Mouse (Mus musculus) adrenal gland, adult (tissue): ENCODE data around the gene Gm11084.
A peak's percentile ranks its signal among the peaks of the same experiment; 100 is the strongest.

ENCODE experiments used
- DNase-seq, 2 experiments: peaks; one replicate each; pipeline ENCODE4 v3.0.0; 2022 to 2023; ENCODE audit warnings: low spot score in 1 of 2; ENCODE audit not compliant: inconsistent age in 2 of 2

Gene Gm11084

DNA sequence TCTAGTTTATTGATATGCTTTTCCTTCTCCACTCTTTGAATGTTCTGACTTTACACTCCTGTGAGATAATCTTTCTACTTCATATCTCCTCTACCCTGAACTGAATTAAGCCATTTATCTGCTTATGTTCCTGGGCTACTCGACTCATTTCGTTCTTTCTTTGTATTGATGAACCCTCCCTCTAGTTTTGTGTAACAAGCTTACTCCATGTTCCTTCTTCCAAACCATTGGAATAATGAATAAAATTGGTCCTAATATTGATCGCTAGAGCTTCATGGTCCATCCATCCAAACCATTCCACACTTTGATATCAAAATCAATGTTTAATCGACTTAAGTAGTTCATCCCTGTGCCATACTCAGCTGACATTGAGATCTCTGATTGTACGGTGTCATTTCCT is at the start of gene Gm11084:
TSS of gene Gm11084 (minus strand) at position 101 of the 400 bp plus-strand sequence.
- no peak for DNase-seq

DNA sequence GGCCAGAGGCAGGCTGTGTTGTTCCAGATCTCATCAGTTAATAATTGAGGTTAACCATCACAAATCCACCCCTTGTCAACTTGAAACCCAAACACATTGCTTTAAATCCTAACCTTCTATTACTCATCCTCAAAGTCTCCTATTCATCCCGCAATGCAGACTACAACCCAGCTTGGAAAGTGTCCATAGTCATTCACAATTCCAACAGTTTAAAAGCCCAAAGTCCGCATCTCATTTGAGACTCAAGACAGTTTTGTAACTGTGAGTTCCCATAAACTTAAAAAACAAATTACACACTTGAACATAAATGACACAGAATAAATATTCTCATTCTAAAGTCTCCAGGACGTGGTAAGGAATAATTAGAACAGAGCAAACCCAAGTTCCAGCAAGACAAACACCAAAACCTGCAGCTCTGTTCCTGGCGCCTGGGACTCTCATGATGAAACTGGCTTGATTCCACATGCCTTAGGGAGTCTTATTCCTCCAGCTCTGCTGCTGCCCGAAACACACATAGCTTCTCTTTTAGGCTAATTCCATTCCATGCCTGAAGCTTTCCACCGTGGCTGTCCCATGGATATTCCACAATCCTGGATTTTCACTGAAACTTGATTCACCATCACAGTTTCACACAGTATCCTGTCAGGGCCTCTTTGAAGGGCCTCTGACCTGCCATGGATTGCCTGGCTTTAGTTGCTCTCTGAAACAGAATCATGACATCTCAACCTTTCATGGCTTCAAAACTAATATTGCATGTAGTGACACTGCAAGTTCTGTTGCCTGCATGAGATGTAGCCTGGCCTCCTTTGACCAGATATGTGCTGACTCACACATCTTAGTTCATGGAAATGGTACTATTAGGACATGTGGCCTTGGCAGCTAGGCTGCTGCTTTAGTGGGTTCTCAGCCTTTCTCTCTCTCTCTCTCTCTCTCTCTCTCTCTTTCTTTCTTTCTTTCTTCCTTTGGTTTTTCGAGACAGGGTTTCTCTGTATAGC is 44.8 kb upstream of the Gm11084 start:
- DNase-seq = peak in 1 of 2 experiments; percentile 48

DNA sequence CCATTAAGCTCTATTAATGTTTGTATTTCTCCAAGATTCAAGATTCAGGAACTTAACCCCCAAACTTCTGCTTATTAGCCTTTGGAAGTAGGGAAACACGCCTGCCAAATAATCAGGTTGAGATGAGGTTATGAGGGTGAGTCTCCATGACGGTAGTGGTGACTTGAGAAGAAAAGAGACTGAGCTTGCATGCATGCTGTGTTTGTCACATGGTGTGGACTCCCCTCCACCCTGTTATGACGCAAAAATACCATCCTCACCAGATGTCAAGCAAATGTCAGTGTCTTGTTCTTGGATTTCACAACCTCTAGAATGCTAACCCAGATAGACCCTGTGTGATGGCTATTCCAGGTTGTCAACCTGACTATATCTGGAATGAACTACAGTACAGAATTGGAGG is 43.3 kb upstream of the Gm11084 start:
- no peak for DNase-seq

DNA sequence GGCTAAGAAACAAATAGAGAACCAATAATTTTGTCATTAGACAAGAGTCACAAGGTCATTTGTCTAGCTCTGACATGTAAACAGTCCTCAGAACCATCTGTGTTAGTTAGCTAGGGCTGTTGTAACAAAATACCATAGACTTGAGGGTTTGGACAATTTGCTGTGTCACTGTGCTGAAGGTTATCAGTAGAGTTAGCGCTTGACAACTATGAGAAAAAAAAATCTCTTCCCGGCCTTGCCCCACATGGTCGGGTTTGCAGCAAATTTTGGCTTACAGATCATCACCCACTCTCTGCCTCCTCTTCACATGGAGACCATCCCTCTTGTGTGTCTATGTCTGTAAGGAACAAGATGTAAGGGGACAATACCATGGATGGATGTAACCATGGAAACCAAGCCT is 41.5 kb upstream of the Gm11084 start:
- no peak for DNase-seq

DNA sequence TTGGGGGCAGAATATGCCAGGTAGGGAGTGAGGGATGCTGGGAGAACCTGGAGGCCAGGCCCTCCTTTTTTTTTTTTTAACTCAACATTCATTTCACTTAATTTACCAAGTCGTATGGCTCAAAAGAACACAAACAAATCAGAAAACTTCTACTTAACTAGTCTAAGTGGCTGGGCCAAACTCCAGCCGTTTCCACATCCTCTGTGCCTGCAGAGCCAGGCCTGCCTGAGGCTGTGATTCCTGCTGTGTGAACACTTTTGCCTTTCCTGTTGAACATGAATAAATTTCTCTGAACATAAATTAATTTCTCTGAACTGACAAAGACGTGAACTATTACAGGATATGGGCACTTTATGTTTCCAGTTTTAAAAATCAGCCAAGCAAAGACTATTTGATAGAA is 40.6 kb upstream of the Gm11084 start:
- no peak for DNase-seq

DNA sequence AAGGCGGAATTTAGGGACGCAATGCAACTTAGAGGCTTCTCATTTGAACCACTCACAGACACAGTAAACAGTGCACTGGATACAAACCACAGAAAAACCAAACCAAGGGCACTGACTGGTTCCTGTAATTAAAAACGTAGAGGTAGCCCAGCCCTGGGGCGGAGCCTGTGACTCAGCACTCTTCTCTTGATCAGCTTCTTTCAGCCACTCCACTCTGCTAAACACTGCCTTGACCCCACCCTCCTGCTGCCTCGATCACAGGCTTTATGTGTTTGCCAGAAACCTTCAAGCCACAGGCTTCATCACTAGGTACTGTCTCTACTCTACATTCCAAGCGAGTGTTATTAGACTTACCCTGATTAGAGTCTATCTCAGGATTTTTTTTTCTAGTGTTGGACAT is 37.3 kb upstream of the Gm11084 start:
- DNase-seq = peak in 1 of 2 experiments; percentile 77

DNA sequence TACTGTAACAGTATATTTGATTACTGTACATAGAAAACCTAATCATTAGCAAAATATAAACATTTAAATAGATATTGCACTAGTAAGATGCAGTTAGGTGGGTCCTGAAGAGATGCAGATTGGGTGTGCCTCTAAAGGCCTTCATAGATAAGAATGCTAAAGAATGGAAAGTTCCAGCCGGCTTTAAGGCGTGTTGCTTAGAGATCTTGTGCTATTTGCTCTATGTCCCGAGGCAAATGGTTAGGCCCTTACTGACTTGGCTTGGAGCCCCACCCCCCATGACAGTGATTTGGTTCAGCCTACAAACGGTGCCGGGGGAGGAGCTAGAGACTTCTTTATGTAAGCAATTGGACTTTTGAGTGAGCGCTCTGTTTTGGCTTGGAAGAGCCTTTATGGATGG is 34.5 kb upstream of the Gm11084 start:
- no peak for DNase-seq

DNA sequence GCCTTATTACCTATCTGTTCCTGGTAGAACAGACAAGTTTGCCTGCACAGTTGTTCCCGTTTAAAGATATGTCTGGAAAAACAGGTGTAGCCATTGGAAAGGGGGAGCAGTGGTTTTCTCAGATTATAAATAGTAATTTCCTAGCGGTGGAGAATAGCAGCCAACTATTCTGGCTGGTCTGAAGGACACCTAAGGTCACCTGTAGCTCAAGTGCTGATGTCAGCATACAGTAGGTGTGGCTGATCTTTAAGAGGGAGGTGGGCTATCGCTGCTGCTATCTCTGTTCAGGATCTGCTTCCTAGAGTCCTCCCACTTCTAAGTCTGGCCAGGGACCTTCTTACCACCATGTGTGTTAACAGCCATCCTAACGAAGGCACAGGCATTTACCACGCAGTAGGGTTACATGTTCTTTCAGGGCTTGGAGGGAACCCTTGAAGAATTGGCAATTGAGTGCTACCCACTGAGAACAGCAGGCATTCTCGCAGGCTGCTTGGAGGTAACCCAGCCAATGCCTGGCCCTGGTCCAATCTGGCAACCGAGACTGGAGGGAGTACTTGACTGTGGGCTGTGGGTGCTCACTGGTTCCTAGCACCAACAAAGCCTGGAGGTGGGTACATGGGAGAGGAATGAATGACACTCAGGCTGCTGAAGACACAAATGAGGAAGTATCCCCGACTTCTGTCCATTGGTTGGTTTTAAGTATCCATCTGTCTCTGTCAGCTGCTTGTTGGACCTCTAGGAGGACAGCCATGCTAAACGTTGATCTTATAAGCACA is 33.0 kb upstream of the Gm11084 start:
- peak in 1 of 2 experiments; percentile 74 for DNase-seq

DNA sequence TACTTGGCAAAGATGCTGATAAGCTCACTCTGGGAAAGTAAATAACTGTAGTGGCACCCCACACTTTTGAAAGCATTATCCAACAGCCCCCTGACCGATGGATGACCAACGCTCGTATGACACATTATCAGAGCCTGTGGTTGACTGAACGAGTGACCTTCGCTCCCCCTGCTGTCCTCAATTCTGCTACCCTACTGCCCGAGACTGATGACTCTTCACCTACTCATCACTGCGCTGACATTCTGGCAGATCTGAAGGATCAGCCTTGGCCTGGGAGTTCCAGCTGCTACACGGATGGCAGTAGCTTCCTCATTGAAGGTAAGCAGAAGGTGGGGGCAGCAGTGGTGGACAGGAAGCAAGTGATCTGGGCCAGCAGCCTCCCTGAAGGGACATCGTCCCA is 27.5 kb upstream of the Gm11084 start:
- peak; percentile 70 to 90 for DNase-seq

DNA sequence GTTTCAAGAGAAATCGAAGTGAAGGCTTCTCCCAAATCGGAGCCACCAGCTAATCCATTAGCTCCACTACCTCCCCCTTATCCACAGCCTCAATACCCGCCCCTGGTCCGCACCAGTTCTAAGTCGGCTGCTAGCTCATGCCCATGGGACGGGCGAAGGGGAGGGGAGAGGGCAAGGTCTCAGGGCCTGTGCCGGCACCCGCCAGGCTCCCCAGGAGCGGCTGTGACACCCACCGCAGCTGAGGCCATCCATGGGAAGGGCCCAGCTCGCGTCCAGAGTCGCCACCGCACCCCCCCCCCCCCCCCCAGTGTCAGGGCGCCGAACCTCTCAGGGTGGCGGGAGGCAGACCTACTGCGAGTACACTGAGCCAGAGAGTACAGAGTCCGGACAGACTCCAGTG is 26.1 kb upstream of the Gm11084 start:
- no peak for DNase-seq

DNA sequence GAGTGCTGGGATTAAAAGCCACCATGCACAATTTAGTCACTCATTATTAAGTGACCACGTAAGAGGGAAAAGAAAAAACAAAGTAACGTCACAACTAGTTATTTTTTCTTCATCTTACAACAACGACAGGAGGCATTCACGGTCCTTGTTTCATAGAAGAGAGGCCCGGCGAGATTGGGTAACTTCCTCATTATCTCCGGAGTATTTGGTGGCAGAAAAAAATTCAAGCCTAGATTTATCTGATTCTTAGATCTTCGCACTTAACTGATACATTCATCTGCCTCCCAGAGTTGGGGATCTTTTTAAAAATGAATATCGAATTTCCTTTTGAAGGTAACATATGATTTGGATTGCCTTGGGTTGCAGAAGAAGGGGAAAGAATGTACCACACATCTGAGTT is 21.0 kb upstream of the Gm11084 start:
- no peak for DNase-seq

DNA sequence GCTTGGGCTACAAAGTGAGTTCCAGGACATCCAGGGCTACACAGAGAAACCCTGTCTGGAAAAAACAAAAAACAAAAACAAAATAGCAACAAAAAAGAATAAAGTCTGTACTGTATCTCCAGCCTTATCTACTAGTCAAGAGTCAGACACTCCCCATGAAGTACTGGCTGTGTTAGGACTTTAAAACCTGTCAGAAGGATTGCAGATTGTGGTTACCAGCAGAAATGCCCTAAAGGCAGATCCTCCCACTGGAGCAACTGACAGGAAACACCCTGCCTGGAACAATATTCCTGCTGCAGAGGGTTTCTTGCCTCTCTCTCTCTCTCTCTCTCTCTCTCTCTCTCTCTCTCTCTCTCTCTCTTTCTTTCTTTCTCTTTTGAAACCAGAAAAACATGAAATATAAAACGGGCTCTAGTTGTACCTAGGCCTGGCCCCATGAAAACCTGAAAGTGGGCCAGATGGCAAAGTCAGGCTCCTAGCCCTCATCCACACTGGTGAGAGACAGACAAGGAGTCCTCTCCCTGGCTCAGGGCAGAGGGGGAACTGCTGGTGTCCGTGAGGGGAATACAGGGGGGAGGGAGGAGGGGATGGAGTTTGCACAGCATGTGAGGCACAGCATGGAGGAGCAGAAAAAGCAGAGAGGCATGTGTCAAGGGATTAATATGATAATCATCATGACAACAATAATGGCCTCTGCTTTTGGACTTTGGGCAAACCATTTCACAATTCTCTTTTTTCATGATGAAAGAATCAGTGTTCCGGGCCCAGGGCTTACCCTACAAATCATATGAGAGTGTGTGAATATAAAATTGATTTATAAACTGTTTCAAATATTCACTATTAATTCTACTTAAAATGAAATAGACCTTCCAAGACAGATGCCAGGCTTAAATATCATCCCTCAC is 19.3 kb upstream of the Gm11084 start:
- peak in 1 of 2 experiments; percentile 58 for DNase-seq

DNA sequence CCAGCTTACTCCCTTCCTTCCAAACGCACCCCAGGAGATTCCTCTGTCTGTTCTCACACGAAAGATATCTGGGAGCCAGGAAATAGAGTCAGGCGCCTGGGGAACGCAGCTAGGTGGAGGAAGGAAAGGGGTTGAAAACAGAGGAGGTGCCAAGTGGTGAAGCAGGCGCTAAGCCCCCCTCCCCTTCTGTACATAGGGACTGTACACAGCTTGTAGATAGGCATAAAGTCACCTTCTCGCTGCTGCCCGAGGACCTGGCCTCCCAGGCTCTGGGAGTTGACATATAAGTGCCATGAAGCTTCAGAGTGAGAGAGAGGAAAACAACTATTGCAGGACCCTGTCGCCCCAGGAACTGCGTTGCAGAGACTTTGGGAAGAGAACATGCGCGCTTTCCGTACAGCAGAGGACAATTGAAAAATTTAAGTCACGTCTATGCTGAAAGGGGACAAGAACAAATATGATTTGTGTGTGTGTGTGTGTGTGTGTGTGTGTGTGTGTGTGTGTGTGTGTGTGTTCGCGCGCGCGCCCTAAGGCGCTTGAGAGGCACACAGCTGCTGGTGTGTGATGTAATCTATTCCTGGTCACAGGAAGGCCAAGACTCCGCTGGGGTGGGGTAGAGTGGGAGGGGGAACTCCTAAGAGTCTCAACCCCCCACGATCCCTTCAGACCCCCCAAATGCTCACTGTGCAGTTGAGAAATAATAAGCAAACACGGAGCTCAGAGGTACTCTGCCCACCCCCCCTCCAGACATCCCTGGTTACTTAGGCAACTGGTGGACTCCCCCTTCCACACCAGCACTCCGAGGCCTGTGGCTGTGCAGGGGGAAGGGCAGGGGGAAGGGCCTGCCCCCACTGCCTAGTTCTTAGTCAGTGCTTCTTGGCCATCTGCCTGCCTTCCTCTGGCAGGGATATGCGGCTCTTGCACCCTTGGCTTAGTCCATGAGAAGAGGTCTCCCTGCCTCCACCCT is 17.5 kb upstream of the Gm11084 start:
- DNase-seq = peak; percentile 76 to 91

DNA sequence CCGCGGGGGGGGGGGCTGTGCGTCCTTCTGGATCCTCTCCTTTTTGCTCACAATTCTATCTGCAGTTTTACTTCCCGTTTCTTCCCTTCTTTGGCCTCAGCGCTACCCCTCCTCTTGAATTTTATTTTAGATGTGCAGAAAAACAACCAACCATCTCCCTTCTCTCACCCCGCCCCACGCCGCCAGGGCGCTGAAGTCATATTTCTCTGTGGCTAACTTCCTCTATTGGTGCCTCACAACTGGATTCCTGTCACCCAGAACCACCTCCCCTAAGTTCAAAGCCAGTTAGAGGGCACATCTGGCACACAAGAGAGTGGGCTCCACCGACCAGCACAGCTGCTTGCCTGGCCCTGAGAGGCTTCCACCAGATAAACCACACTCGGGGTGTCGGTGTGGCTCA is 16.5 kb upstream of the Gm11084 start:
- DNase-seq = peak; percentile 39 to 54

DNA sequence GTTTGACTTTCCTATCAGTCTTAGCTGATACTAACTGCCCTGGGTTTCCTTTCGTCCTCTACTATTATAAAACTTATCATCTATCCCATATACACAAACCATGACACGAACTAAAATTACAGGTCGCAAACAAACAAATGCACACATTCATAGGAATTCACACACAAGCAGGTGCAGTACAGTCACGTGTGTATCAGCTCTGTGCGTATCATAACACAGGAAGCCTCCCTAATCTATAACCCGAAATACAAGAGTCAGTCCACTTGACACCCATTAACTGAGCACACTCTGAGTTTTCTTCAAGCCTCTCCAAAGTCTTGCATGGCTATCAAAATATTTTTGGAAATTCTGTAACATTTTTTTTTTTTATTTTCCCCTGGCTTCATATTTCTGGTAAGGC is 15.9 kb upstream of the Gm11084 start:
- no peak for DNase-seq

DNA sequence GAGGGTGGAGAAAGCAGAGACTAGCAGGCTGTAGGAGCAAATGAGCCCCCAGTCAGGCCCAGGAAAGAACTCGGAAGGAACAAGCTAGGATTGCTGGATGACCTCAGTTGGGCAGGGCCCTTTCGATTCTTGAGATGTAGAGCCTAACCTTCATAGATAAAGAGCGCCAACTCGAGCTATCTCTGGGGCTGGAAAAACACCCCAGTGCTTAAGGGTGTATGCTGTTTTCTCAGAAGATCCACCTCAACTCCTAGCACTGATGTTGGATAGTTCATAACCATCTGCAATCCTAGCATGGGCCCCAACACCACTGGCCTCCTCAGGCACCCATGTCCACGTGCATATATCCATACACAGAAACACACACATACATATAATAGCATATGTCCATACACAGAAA is 15.5 kb upstream of the Gm11084 start:
- DNase-seq = no peak

DNA sequence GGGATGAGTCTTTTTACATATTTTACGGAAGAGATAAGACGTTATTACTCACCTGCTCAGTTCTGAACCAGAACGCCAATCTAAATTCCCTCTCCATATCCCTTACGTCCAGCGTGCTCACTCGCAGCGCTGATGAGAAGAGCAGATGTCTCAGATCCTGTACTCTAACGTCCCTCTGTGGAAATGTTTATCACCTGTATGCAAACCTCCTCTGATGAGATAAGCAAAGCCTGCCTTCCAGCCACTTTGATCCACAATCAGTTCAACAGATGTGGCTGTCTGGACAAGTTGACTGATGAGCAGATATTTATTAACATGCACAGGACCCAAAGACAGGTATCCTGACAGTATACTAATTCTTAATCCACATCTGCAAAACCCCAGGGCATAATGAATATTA is 13.7 kb upstream of the Gm11084 start:
- DNase-seq = no peak

DNA sequence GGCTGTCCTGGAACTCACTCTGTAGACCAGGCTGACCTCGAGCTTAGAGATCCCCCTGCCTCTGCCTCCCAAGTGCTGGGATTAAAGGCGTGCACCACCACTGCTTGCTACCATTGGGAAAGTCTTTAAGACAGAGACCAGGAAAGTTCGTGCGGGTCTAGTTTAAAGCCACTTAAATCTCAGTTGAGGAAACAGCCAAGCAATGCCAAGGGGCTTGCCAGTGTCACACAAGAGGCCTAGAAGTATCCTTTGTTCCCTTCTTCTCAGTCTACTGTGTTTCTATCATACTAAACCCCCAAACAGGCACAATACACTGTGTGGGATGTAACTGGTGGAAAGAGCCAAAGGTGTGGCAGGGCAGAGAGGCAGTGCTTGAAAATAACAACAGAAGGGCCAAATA is 11.1 kb upstream of the Gm11084 start:
- no peak for DNase-seq

DNA sequence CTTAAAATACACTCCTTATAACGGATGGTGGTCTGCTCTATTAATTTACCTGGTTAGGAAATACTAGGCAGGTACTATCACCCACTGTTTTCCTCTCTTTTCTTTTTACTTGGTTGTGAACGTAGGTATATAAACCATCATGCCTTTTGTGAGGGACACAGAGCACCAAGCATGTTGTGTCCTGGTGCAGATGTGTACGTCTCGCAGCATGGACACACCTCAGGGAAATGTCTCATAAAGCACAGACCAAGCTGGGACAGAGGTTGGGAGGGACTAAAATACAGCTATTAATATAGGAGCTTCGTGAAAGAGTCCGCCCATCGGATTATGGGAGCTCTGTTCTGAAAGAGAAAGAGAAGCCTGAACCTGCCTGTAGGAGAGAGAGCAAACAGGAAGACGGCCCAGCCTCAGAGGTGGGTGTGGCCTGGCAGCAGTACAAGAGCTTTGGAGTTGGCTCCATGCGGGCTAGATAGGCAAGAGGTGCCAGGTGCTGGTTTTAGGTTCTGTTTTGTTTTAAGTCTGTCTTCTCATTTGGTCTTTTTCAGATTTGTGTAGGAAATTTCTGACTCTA is 10.4 kb upstream of the Gm11084 start:
- DNase-seq = peak in 1 of 2 experiments; percentile 56
